Mouse (Mus musculus): ENCODE data around the gene Otop1.

The Otop1 gene

DNA sequence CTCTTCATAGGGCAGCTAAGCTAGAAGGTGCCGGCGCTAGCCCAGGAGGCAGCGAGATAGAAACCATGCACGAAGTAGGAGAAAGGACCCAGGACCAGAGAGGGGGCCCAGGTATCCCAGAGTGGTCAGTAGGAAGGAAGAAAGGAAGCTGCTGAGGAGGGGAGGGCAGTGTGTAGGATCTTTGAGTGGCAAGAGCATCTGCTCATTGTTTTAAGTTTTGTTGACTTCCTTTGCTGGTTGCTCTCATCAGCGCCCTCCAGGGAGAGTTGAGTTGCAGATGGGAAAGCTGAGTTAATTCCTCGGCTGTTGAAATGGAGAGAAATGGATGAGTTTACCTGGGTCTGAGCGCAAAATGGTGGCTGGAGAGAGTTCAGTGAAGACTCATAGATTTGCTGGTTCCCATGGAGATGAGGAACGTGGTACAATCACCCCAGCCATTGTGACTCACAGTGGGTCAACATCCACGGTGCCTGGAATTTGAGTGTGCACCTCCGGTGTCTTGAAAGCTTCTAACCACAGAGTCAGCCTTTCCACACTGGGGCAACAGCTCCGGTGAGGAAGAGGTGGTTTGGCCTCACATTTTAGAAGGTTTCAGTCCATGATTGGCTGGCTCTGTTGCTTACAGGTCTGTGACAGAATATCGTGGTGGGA is 26.1 kb downstream of the Otop1 start:
- DNase-seq = no peak

GRCm38 (mm10) chr5:38302651-38303050 is 26.9 kb downstream of the Otop1 start:
- DNase-seq = no peak

DNA sequence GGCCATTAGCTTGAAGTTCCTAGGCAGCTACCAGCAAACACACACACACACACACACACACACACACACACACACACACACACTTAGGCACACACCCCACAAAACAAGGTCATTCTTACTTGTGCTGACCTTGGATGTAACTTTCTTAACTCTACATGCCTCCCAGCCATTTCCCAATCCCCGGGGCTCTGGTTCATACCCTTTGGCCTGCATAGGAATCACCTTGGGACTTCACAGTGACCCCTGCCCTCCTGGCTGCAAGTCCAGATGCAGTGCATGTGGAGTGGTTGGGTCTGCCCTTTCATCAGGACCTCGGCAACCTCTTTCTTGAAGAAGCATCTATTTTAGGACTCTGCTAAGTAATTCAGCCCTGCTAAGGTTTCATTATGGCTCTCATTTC is 29.5 kb downstream of the Otop1 start:
- no peak for DNase-seq

GRCm38 (mm10) chr5:38307255-38308101 is 31.7 kb downstream of the Otop1 start:
- peak; percentile 91 for DNase-seq

DNA sequence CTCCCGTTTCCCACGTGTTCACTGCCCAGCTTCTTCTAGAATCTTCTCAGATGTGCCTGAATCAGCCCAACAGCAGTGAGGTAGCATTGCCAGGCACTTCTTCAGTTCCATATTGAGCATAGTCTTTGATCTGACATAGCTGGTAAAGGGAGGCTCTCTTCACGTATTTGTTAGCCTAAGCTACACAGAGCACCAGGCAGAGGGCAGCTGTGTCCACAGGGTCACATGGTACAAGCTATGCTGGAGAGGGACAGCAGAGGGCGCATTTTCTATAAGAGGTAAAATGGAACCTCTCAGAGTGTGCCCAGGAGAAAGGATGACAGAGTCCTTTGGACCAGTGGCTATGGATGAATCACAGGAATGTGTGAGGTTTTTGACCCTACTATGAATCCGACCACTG is 33.1 kb downstream of the Otop1 start:
- DNase-seq = peak; percentile 63

DNA sequence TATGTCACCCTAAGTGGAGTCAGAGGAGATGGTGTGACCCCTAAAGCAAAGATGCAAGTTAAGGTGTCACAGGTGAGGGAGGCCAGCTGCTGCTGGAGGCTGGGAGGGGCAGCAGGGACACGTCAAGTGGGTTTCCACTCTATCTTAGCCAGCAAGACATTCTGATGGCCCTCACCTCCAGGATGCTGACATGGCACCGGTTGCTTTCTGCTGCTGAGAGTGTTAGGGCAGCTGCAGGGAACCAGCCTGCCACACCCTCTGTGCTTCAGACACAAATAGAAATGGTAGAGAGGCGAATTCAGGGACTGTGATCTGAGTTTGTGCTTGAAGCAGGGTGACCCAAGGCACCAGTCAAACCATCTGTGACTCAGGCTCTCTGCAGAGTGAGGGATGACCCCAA is 34.0 kb downstream of the Otop1 start:
- DNase-seq = no peak

DNA sequence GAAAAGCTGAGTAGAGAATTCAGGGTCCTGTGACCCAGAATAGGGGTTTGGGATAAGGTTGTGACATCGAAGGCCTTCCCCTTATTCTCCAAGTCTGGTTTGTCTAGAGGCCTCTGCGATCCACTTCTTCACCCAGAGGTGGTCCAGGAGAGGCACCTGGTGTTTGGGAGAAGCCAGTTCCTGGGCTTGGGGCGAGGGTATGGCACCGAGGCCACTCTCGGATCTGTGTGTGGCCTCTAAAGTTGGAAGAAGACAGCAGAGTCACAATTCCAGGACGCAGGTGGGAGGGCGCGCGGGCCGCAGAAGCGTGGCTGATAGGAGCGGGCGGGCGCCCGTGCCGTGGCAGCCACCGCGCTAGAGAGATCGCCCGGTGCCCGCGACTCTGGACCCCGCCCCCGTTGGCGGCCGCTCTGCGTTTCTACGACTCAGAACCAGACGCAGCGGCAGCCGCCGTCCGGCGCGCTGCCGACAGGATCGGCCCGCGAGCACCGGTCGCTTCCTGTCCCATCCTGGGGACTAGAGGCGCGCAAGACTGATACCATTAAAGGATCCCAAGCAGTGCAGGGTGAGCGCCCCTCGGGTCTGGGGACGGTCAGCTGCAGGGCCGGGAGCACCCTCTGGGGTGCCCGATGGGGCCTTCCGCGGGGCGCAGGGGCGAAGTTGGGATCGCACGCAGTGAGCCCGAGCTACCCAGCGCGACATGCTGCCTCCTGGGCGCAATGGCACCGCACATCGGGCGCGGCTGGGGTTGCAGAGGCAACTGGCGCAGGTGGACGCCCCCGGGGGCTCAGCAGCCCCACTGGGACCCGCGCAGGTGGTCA is 43.4 kb downstream of the Otop1 start, which contains the start of gene Drd5:
Gene Drd5, plus strand, starts transcription at position 402 of the 821 bp plus-strand sequence.
- no peak for DNase-seq

GRCm38 (mm10) chr5:38333381-38333780 is 57.6 kb downstream of the Otop1 start:
- DNase-seq = no peak

- no peak for DNase-seq
Observed at GRCm38 (mm10) chr5:38334582-38334981, 58.8 kb downstream of the Otop1 start.

GRCm38 (mm10) chr5:38343101-38343500 is 67.3 kb downstream of the Otop1 start:
- no peak for DNase-seq

- DNase-seq = no peak
Observed at GRCm38 (mm10) chr5:38346646-38347432, 71.1 kb downstream of the Otop1 start.

DNA sequence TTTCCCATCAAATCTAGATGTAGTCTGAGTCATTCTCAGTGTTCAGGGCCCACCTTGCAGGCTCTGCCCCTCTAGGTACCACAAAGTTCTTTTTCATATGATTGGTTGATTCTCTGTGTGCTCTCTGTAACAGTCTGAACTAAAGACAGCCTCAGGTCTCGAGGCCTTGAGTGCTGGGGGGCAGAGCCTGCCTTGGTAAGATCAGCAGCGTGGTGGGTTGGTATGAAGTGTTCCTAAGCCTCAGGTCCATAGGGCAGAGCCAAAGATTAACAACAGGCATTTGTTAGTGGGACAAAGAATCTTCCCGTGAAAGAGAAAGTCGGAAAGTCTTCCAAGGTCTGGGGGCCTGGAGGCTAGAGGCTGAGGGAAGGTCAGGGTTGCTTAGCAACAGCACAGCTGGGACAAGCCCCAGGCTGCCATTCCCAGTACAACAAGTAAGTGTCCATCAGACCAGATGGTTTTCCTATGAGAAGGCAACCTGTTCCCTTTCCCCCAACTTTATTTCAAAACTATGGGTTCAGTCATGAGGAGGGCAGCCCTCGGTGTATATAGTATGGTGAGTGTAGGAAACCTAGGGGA is 74.7 kb downstream of the Otop1 start:
- no peak for DNase-seq

Measured in cerebellum, adult 9-10 months (tissue).